Mouse (Mus musculus) heart, adult 8-10 months (tissue): ENCODE measurements around the gene Chac1. TPM values are rescaled to one million over a fixed set of nuclear protein-coding genes. Genes with fewer than 3 reads are reported as not detected.

Source experiments
- DNase-seq: peaks from one replicate; pipeline ENCODE4 v3.0.0; 2022; ENCODE audit warnings: low spot score
- total RNA-seq, 4 experiments: library from RNA; stranded (reverse); gene quantifications; 2 replicates each; pipeline ENCODE4 v1.2.4; 2022

Chac1 gene
- total RNA-seq, 4 experiments from 2014 or later: 2.8 to 15.4 (median 5.2) TPM

GRCm38 (mm10) chr2:119327942-119328526 is 23.0 kb upstream of the Chac1 start:
- no peak for DNase-seq

- DNase-seq: no peak
These were observed 22.5 kb upstream of the Chac1 start for GRCm38 (mm10) chr2:119328546-119328945.

GRCm38 (mm10) chr2:119329123-119329817 is 21.8 kb upstream of the Chac1 start:
- no peak for DNase-seq

- DNase-seq: no peak
These were observed 20.2 kb upstream of the Chac1 start for GRCm38 (mm10) chr2:119330795-119331194.

GRCm38 (mm10) chr2:119332177-119332661 is 18.8 kb upstream of the Chac1 start:
- no peak for DNase-seq

GRCm38 (mm10) chr2:119334135-119334534 is 16.9 kb upstream of the Chac1 start:
- DNase-seq: no peak

GRCm38 (mm10) chr2:119334964-119335525 is 16.0 kb upstream of the Chac1 start:
- DNase-seq: no peak

- no peak for DNase-seq
These were observed 15.5 kb upstream of the Chac1 start for GRCm38 (mm10) chr2:119335535-119335934.

- no peak for DNase-seq
These were observed 15.0 kb upstream of the Chac1 start for GRCm38 (mm10) chr2:119336002-119336401.

GRCm38 (mm10) chr2:119336470-119336869 is 14.6 kb upstream of the Chac1 start:
- DNase-seq: peak; percentile 64

GRCm38 (mm10) chr2:119337425-119338265 is 13.4 kb upstream of the Chac1 start:
- DNase-seq: peak; percentile 94

GRCm38 (mm10) chr2:119344537-119345138 is 6.4 kb upstream of the Chac1 start:
- no peak for DNase-seq

GRCm38 (mm10) chr2:119353707-119354106 is 2.7 kb downstream of the Chac1 start:
- DNase-seq: no peak

- peak; percentile 77 for DNase-seq
These were observed 4.1 kb downstream of the Chac1 start for GRCm38 (mm10) chr2:119355089-119355488.

- DNase-seq: peak; percentile 64
These were observed 4.6 kb downstream of the Chac1 start for GRCm38 (mm10) chr2:119355651-119356050.

- DNase-seq: no peak
These were observed 5.3 kb downstream of the Chac1 start for GRCm38 (mm10) chr2:119356310-119356709.

- no peak for DNase-seq
These were observed 5.8 kb downstream of the Chac1 start for GRCm38 (mm10) chr2:119356805-119357204.

GRCm38 (mm10) chr2:119358249-119358648 is 7.2 kb downstream of the Chac1 start:
- no peak for DNase-seq

GRCm38 (mm10) chr2:119359721-119360291 is 8.8 kb downstream of the Chac1 start:
- DNase-seq: no peak

- DNase-seq: peak; percentile 6
These were observed 13.9 kb downstream of the Chac1 start for GRCm38 (mm10) chr2:119364969-119365368.

- DNase-seq: no peak
These were observed 16.3 kb downstream of the Chac1 start for GRCm38 (mm10) chr2:119367346-119367745.
